Mouse (Mus musculus): ENCODE data around the gene Adh7.

Gene Adh7

DNA sequence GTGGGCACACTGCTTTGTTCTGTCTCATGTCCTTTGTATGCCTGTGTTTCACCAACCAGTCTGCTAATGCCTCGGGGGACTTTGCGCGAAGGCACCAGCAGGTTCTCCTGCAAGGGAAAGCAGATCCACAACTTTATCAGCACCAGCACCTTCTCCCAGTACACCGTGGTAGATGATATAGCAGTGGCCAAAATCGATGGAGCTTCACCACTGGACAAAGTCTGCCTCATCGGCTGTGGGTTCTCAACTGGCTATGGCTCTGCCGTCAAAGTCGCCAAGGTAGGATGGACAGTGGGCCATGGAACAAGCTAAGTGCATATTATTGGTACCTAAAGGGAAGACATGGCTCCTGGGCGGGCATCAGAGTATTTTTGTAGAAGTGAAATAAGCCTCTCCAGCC, 65.0 kb downstream of the Adh7 start:
- in situ Hi-C loops (cut with MboI; ENCODE audit: low pct_unique_long_range_greater_than_20kb in 1 of 2, low sequenced_read_pairs in 2 of 2, unreplicated experiment in 1 of 2), result no loop called here
